Mouse (Mus musculus): Measurements from ENCODE around the gene Mrps17. TPM values are rescaled to one million over a fixed set of nuclear protein-coding genes. Genes with fewer than 3 reads are reported as not detected.

Mrps17 gene
- polyA plus RNA-seq, 1 experiment from 2014 or later = 189 TPM

DNA sequence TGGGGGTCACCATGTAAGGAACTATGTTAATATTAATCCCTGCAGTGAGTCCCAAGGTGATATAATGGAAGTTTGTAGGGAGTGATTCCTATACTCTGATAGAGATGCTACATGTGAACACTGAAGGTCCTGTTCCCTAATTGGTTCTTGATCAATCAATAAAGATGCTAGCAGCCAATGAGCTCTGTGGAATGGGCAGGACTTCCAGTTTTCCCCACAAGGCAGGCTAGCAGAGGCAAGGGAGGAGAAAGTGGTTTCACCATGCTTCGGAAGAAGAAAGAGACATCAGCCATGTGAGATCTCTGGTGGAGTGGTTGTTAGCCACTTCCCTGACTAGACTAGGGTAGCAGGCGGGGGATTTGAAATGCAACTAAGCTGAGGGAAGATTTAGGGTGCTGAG is 14.8 kb upstream of the Mrps17 start:
- ATAC-seq (ENCODE audit: insufficient number of reproducible peaks, low FRiP score, low TSS enrichment, low read depth) (no peak), DNase-seq (ENCODE audit: low spot score) (peak; percentile 19)
- WGBS = 35% methylated on average over 2 of the region's 2 CpGs
- Histone ChIP-seq H3K27ac (replicated peaks; ENCODE audit: low read depth, low read length) (no peak overlapping the region), H3K4me1 (ENCODE audit: control insufficient read depth, insufficient read depth, low read length) (no peaks in the 10 kb centered on the region), H3K9me3 (ENCODE audit: control insufficient read depth, low read length) (no peaks in the 10 kb centered on the region), H3K36me3 (ENCODE audit: control insufficient read depth, insufficient read depth, low read length) (no peaks in the 10 kb centered on the region), H3K27me3 (ENCODE audit: control insufficient read depth, insufficient read depth, low read length) (no peaks in the 10 kb centered on the region), H3K4me3 (ENCODE audit: low read depth, low read length) (no peak overlapping the region), H3K9ac (ENCODE audit: low read length) (no peak overlapping the region), H3K4me2 (ENCODE audit: low read depth, severe bottlenecking) (no peak overlapping the region)

DNA sequence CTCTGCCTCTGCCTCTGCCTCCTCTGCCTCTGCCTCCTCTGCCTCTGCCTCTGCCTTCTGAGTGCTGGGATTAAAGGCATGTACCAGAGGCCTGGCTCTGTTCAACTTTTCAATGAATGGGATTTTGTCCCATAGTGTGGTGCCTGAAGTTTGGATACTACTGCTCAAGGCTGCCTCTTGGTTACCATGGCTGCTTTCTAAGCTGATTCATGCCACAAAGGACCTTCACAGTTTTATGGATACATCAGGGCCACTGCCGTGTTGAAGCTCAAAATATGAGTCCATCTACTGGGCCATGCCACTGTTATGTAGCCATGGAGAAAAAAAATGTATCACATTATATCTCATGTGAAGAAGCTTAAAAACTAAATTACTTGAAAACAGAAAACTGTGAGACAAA is 13.6 kb upstream of the Mrps17 start:
- H3K4me2 ChIP-seq (ENCODE audit: low read depth, severe bottlenecking) = no peak overlapping the region
- H3K9me3 ChIP-seq (ENCODE audit: control insufficient read depth, low read length) = no peaks in the 10 kb centered on the region
- WGBS = 86% methylated on average over 1 of the region's 1 CpGs
- H3K27ac ChIP-seq (replicated peaks; ENCODE audit: low read depth, low read length) = no peak overlapping the region
- H3K9ac ChIP-seq (ENCODE audit: low read length) = no peak overlapping the region
- no peaks in the 10 kb centered on the region for H3K36me3 ChIP-seq (ENCODE audit: control insufficient read depth, insufficient read depth, low read length)
- H3K27me3 ChIP-seq (ENCODE audit: control insufficient read depth, insufficient read depth, low read length) = no peaks in the 10 kb centered on the region
- H3K4me3 ChIP-seq (ENCODE audit: low read depth, low read length) = no peak overlapping the region
- H3K4me1 ChIP-seq (ENCODE audit: control insufficient read depth, insufficient read depth, low read length) = no peaks in the 10 kb centered on the region
- ATAC-seq (ENCODE audit: insufficient number of reproducible peaks, low FRiP score, low TSS enrichment, low read depth) = no peak
- DNase-seq (ENCODE audit: low spot score) = no peak

GRCm38 (mm10) chr5:129703368-129703767 is 11.9 kb upstream of the Mrps17 start:
- ATAC-seq (ENCODE audit: insufficient number of reproducible peaks, low FRiP score, low TSS enrichment, low read depth) (no peak), DNase-seq (ENCODE audit: low spot score) (no peak)
- H3K36me3 ChIP-seq (ENCODE audit: control insufficient read depth, insufficient read depth, low read length) = no peaks in the 10 kb centered on the region
- no peaks in the 10 kb centered on the region for H3K27me3 ChIP-seq (ENCODE audit: control insufficient read depth, insufficient read depth, low read length)
- H3K9ac ChIP-seq (ENCODE audit: low read length) = no peak overlapping the region
- H3K4me1 ChIP-seq (ENCODE audit: control insufficient read depth, insufficient read depth, low read length) = no peaks in the 10 kb centered on the region
- H3K4me2 ChIP-seq (ENCODE audit: low read depth, severe bottlenecking) = no peak overlapping the region
- no peaks in the 10 kb centered on the region for H3K9me3 ChIP-seq (ENCODE audit: control insufficient read depth, low read length)
- no peak overlapping the region for H3K27ac ChIP-seq (replicated peaks; ENCODE audit: low read depth, low read length)
- no peak overlapping the region for H3K4me3 ChIP-seq (ENCODE audit: low read depth, low read length)

- H3K36me3 ChIP-seq (ENCODE audit: control insufficient read depth, insufficient read depth, low read length) = no peaks in the 10 kb centered on the region
- H3K4me3 ChIP-seq (ENCODE audit: low read depth, low read length) = no peak within 1 kb of the TSS
- 63% methylated on average over 2 of the region's 2 CpGs for WGBS
- no peaks in the 10 kb centered on the region for H3K4me1 ChIP-seq (ENCODE audit: control insufficient read depth, insufficient read depth, low read length)
- ATAC-seq (ENCODE audit: insufficient number of reproducible peaks, low FRiP score, low TSS enrichment, low read depth) (no peak), DNase-seq (ENCODE audit: low spot score) (no peak)
- no peaks in the 10 kb centered on the region for H3K27me3 ChIP-seq (ENCODE audit: control insufficient read depth, insufficient read depth, low read length)
- no peak within 1 kb of the TSS for H3K9ac ChIP-seq (ENCODE audit: low read length)
- H3K9me3 ChIP-seq (ENCODE audit: control insufficient read depth, low read length) = no peaks in the 10 kb centered on the region
- no peak within 1 kb of the TSS for H3K4me2 ChIP-seq (ENCODE audit: low read depth, severe bottlenecking)
- no peak within 1 kb of the TSS for H3K27ac ChIP-seq (replicated peaks; ENCODE audit: low read depth, low read length)
Observed at GRCm38 (mm10) chr5:129708412-129708811, 6.9 kb upstream of the Mrps17 start, which contains the start of gene Sept14. Sept14 (minus strand) TSS chr5:129708512.

- peaks cover 6% of the 10 kb centered on the region; the same call in 1 of the 2 replicates for H3K36me3 ChIP-seq (ENCODE audit: control insufficient read depth, insufficient read depth, low read length)
- no peaks in the 10 kb centered on the region; the same call in 1 of the 2 replicates for H3K4me1 ChIP-seq (ENCODE audit: control insufficient read depth, insufficient read depth, low read length)
- H3K9me3 ChIP-seq (ENCODE audit: control insufficient read depth, low read length) = no peaks in the 10 kb centered on the region
- no peak overlapping the region for H3K4me2 ChIP-seq (ENCODE audit: low read depth, severe bottlenecking)
- H3K27me3 ChIP-seq (ENCODE audit: control insufficient read depth, insufficient read depth, low read length) = no peaks in the 10 kb centered on the region
- ATAC-seq (ENCODE audit: insufficient number of reproducible peaks, low FRiP score, low TSS enrichment, low read depth) (no peak), DNase-seq (ENCODE audit: low spot score) (no peak)
- no peak overlapping the region for H3K4me3 ChIP-seq (ENCODE audit: low read depth, low read length)
- H3K9ac ChIP-seq (ENCODE audit: low read length) = no peak overlapping the region
- H3K27ac ChIP-seq (replicated peaks; ENCODE audit: low read depth, low read length) = no peak overlapping the region
- WGBS = 83% methylated on average over 9 of the region's 9 CpGs
Observed at GRCm38 (mm10) chr5:129717016-129717415, 1.7 kb downstream of the Mrps17 start.

GRCm38 (mm10) chr5:129720176-129720575 is 4.9 kb downstream of the Mrps17 start:
- H3K9ac ChIP-seq (ENCODE audit: low read length) = no peak overlapping the region
- H3K4me2 ChIP-seq (ENCODE audit: low read depth, severe bottlenecking) = no peak overlapping the region
- DNase-seq (ENCODE audit: low spot score) = no peak
- no peak for ATAC-seq (ENCODE audit: insufficient number of reproducible peaks, low FRiP score, low TSS enrichment, low read depth)
- H3K27me3 ChIP-seq (ENCODE audit: control insufficient read depth, insufficient read depth, low read length) = no peaks in the 10 kb centered on the region
- peaks cover 6% of the 10 kb centered on the region; the same call in 1 of the 2 replicates for H3K36me3 ChIP-seq (ENCODE audit: control insufficient read depth, insufficient read depth, low read length)
- H3K9me3 ChIP-seq (ENCODE audit: control insufficient read depth, low read length) = no peaks in the 10 kb centered on the region
- no peaks in the 10 kb centered on the region; the same call in 1 of the 2 replicates for H3K4me1 ChIP-seq (ENCODE audit: control insufficient read depth, insufficient read depth, low read length)
- WGBS = 82% methylated on average over 3 of the region's 3 CpGs
- H3K4me3 ChIP-seq (ENCODE audit: low read depth, low read length) = no peak overlapping the region
- no peak overlapping the region for H3K27ac ChIP-seq (replicated peaks; ENCODE audit: low read depth, low read length)

GRCm38 (mm10) chr5:129724268-129724667 is 9.0 kb downstream of the Mrps17 start:
- H3K4me3 ChIP-seq (ENCODE audit: low read depth, low read length) = peak overlapping the region; percentile 72; the same call in 1 of the 2 replicates
- no peak for DNase-seq (ENCODE audit: low spot score)
- no peaks in the 10 kb centered on the region for H3K27me3 ChIP-seq (ENCODE audit: control insufficient read depth, insufficient read depth, low read length)
- 0 out of 2 replicates have a peak, but pooled peaks cover under 1% of the 10 kb centered on the region for H3K36me3 ChIP-seq (ENCODE audit: control insufficient read depth, insufficient read depth, low read length)
- peak overlapping the region; percentile 27; the same call in 1 of the 2 replicates for H3K4me2 ChIP-seq (ENCODE audit: low read depth, severe bottlenecking)
- no peaks in the 10 kb centered on the region for H3K9me3 ChIP-seq (ENCODE audit: control insufficient read depth, low read length)
- ATAC-seq (ENCODE audit: insufficient number of reproducible peaks, low FRiP score, low TSS enrichment, low read depth) = no peak
- H3K9ac ChIP-seq (ENCODE audit: low read length) = peak overlapping the region; percentile 48
- no peak overlapping the region for H3K27ac ChIP-seq (replicated peaks; ENCODE audit: low read depth, low read length)
- whole genome bisulfite sequencing = 52% methylated on average over 4 of the region's 4 CpGs
- no peaks in the 10 kb centered on the region for H3K4me1 ChIP-seq (ENCODE audit: control insufficient read depth, insufficient read depth, low read length)

- Histone ChIP-seq H3K27ac (replicated peaks; ENCODE audit: low read depth, low read length) (peak within 1 kb of the TSS; percentile 91), H3K4me2 (ENCODE audit: low read depth, severe bottlenecking) (peak within 1 kb of the TSS; percentile 50), H3K9ac (ENCODE audit: low read length) (peak within 1 kb of the TSS; percentile 95), H3K36me3 (ENCODE audit: control insufficient read depth, insufficient read depth, low read length) (no peaks in the 10 kb centered on the region), H3K9me3 (ENCODE audit: control insufficient read depth, low read length) (no peaks in the 10 kb centered on the region), H3K27me3 (ENCODE audit: control insufficient read depth, insufficient read depth, low read length) (no peaks in the 10 kb centered on the region), H3K4me1 (ENCODE audit: control insufficient read depth, insufficient read depth, low read length) (no peaks in the 10 kb centered on the region), H3K4me3 (ENCODE audit: low read depth, low read length) (peak within 1 kb of the TSS; percentile 72)
- under 1% methylated on average over 77 of the region's 93 CpGs for WGBS
- DNase-seq (ENCODE audit: low spot score) (peak; percentile 99), ATAC-seq (ENCODE audit: insufficient number of reproducible peaks, low FRiP score, low TSS enrichment, low read depth) (peak; percentile 88)
Observed at GRCm38 (mm10) chr5:129724834-129725773, 9.8 kb downstream of the Mrps17 start, which contains the start of gene Nipsnap2. Nipsnap2 (plus strand) TSS chr5:129725063.
